Mouse (Mus musculus) heart, postnatal 25 days (tissue): ENCODE data around the gene Boll. TPM values are rescaled to one million over a fixed set of nuclear protein-coding genes. Genes with fewer than 3 reads are reported as not detected.
A peak's percentile ranks its signal among the peaks of the same experiment; 100 is the strongest.
"Not testable (repeated sequence)": the region's sequence is repeated elsewhere in the genome, so short reads cannot be mapped to it uniquely, and the experiment has no call there.

ENCODE experiments used
- DNase-seq: peaks from one replicate; pipeline ENCODE4 v3.0.0; 2022; ENCODE audit warnings: low spot score
- intact Hi-C: fragments of 180-260 bp; cut with DNase I; formaldehyde crosslinking; loops from one replicate; pipeline ENCODE4 v1.15.1; 2025
- total RNA-seq, 2 experiments: library from RNA; stranded (reverse); gene quantifications; 2 replicates each; pipeline ENCODE4 v1.2.3; 2021

Boll gene
- total RNA-seq = not detected

GRCm38 (mm10) chr1:55363044-55363565 is at the start of gene Boll:
Boll (minus strand) TSS chr1:55363469.
- DNase-seq = peak; percentile 20
- intact Hi-C loops = loop anchor here (5.0 kb wide), 1 partner anchor 121 kb away; no protein-coding TSS in a partner anchor

DNA sequence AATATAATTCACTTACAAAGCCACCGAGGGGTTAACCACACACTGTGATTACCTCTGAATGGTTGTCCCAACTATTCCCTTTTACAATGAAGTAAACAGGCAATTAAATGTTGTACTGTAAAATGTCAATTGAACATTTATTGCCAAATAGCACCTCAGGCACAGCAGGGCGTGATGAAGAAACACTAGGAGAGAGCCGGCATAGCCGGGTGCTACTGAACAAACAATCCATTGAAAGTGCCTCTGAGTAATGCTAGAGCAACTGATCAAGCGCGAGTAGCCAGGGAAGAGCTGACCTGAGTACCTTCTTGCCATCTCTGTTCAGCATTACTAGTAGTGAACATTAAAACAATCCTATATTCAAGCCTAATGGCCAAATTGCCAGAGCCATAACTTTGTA is 49.3 kb upstream of the Boll start:
- no peak for DNase-seq
- intact Hi-C loops = no loop called here

- intact Hi-C loops = no loop called here
- no peak for DNase-seq
Observed at GRCm38 (mm10) chr1:55411079-55411478, 47.8 kb upstream of the Boll start.

GRCm38 (mm10) chr1:55410670-55411069 is 47.4 kb upstream of the Boll start:
- intact Hi-C loops = no loop called here
- DNase-seq = no peak

DNA sequence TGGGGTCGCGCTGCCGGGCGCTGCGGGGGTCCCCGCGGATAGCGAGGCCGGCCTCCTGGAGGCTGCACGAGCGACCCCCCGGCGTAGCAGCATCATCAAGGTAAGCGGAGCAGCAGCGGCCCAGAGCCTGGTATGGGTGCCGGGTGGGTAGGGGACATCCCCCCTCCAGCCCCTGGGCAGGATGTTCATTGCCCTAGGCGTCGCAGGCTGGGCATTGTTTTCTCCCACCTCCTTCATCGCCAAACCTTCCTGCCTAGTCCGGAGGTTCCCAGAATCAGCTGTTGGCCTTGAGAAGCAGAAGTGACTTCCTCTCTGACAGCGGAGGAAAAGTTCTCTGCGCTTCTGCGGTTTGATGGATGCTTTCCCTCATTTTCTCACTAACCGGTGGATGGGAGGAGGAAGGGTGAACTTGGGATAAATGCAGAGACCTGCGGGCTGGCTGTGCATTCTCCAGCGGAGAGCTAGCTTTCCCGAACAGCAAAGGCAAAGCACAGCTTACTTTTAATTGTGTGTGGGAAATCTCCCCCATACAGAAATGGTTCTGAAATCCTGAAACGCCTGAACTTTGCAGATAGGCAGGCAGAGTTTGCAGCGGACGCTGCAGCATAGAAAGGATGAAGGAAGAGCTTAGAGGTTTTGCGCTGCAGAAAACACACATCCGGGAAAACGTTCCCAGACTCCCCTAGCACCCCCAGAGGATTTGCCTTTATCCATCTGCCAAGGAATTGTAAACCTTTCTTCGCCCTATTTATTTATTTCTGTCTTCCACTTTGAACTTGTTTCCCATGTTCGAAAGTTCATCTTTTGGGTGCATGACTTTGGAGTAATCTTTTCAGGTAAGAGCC is 43.5 kb upstream of the Boll start:
- no peak for DNase-seq
- intact Hi-C loops = loop anchor here (10.0 kb wide), 1 partner anchor 168 kb away; no protein-coding TSS in a partner anchor

DNA sequence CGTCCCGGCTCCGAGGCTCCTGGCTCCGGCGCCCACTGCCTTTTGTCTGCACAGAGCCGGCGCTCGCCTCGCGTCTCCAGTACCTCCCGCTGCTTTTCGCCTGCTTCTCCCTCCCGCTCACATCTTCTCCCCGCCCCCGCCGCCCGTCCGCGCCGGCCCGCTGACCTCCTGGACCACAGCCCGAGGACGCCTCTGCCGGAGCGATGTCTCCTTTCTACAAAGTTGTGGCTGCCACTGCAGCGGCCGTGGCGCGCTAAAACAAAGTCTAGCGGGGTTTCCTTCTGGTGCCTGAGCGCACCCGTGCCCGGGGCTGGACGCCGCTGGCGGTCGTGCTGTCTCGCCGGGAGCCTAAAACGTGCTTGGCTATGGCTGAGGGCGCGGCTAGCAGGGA is 42.7 kb upstream of the Boll start:
- intact Hi-C loops = loop anchor here (10.0 kb wide), 1 partner anchor 169 kb away; no protein-coding TSS in a partner anchor
- peak; percentile 56 for DNase-seq

DNA sequence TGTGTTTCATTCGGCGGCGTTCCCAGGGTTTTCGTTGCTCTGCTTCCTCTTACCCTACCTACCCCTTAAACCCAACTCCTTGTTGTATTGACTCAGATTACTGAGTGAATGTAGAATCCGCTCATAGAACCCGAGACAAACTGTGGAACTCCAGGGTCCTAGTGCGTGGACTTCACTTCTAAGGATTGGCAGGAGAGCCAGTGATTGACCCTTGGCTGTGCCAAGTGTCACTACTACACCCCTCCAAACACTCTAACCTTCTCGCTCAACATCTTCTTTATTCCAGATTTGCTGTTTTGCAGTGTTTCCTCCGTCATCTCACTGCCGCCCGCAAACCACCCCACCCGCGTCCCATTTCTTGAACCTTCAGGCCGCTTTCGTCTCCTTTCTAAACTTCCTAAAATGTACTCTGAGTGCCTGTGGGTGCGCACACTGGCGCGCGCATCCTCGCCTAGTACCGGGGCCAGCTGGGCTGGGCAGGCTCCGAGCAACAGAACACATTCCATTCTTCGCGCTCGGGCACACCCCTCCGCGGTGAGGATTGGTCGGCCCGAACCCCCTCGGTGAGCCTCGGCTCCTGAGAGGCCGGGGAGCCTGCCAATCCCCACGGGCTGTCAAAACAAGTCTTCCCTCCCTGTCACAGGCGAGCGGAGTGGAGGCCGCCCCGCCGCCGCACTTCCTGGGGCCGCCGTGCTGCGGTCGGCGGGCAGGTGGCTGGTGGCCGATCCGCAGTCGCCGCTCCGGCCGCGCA is 42.2 kb upstream of the Boll start, which contains the start of gene Plcl1:
TSS of gene Plcl1 (plus strand) at position 650 of the 751 bp plus-strand sequence.
- peak; percentile 93 for DNase-seq
- intact Hi-C loops = loop anchor here (1.0 to 10.0 kb wide), 2 partner anchors 169 to 331 kb away; no protein-coding TSS in a partner anchor

DNA sequence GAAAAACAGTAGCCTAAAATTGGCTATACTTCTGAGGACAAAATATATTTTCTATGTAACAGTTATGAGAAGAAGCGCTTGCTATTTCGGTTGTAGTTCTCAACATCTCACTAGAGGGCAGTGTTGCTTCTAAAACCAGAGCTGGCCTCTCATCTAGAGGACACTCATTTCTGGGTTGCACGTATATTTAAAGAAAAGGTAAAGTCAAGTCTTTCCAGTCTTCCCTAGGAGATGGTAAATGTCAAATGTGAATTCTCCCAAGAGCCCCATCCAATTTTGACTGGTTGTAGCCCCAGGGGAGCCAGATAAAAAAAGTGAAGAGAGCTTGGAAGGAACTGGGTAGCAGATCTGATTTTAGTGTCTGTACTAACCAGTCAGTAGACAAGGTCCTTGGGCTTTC is 41.2 kb upstream of the Boll start:
- DNase-seq = no peak
- intact Hi-C loops = loop anchor here (1.0 to 10.0 kb wide), 3 partner anchors 170 to 470 kb away; no protein-coding TSS in a partner anchor

- DNase-seq = no peak
- intact Hi-C loops = loop anchor here (10.0 kb wide), 1 partner anchor 175 kb away; no protein-coding TSS in a partner anchor
Observed at GRCm38 (mm10) chr1:55399891-55400290, 36.6 kb upstream of the Boll start.

- DNase-seq = peak; percentile 27
- intact Hi-C loops = loop anchor here (1.0 to 5.0 kb wide), 3 partner anchors 81 to 190 kb away; no protein-coding TSS in a partner anchor
Observed at GRCm38 (mm10) chr1:55383114-55383773, 20.0 kb upstream of the Boll start.

DNA sequence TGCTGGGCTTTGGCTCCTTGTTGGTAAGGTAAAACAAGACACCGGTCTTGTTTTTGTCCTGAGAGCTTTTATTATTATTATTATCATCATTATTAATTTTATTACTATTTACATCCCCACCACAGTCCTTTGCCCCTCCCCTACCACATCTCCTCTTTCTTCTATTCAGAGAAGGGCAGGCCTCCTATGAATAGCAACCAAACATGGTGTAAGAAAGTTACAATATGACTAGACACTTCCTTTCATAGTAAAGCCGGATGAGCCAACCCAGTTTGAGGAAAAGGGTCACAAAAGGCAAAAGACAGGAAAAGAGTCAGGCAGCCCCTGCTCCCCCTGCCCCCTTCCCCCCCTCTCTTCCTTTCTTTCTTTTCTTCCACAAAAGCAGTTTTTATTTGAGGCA is 17.3 kb upstream of the Boll start:
- intact Hi-C loops = loop anchor here (5.0 kb wide), 1 partner anchor 78 kb away; no protein-coding TSS in a partner anchor

GRCm38 (mm10) chr1:55372626-55373025 is 9.4 kb upstream of the Boll start:
- DNase-seq = no peak
- intact Hi-C loops = no loop called here

More for the DNA sequence above, 17.3 kb upstream of the Boll start:
- DNase-seq = no peak

GRCm38 (mm10) chr1:55363586-55363985 is 317 bp upstream of the Boll start:
- DNase-seq = no peak
- intact Hi-C loops = loop anchor here (5.0 kb wide), 1 partner anchor 121 kb away; no protein-coding TSS in a partner anchor

GRCm38 (mm10) chr1:55362634-55363033 is 635 bp downstream of the Boll start:
- intact Hi-C loops = loop anchor here (5.0 kb wide), 1 partner anchor 120 kb away; no protein-coding TSS in a partner anchor

GRCm38 (mm10) chr1:55351914-55352313 is 11.4 kb downstream of the Boll start:
- intact Hi-C loops, DNase-seq: not testable (repeated sequence)

More at GRCm38 (mm10) chr1:55362634-55363033, 635 bp downstream of the Boll start:
- no peak for DNase-seq

GRCm38 (mm10) chr1:55325496-55325895 is 37.8 kb downstream of the Boll start:
- intact Hi-C loops, DNase-seq: not testable (repeated sequence)

GRCm38 (mm10) chr1:55301077-55301476 is 62.2 kb downstream of the Boll start:
- intact Hi-C loops = loop anchor here (5.0 kb wide), 1 partner anchor 81 kb away; no protein-coding TSS in a partner anchor
- DNase-seq = no peak

DNA sequence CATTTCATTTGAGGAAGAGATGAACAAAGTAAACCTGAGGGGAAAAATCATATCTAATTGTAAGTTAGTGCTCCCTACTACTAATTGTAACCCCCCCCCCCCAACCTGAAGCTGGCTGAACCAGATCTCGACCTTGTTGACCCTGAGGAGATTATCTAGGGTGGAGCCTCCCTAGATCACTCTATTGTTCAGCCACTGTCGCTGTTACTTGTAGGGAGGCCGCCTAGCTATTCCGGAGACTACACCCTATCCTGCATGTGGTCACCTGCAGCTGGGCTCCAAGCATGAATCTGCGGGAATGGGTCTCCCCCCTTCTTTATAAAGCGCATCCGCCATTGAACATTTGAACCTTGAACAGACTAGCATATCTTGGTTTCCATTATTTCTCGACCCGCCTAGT is 84.2 kb downstream of the Boll start:
- DNase-seq = no peak
- intact Hi-C loops = no loop called here

- no peak for DNase-seq
- intact Hi-C loops = no loop called here
Observed at GRCm38 (mm10) chr1:55265447-55265846, 97.8 kb downstream of the Boll start.
